Mouse (Mus musculus) intestine, embryonic 15.5 days (tissue): Measurements from ENCODE around the gene Nlrc4. TPM values are rescaled to one million over a fixed set of nuclear protein-coding genes. Genes with fewer than 3 reads are reported as not detected.
A peak's percentile ranks its signal among the peaks of the same experiment; 100 is the strongest.

ENCODE experiments used
- ATAC-seq: fragments of 200-750 bp; cut with Nextera tagmentation; 2 replicates; pipeline ENCODE4 v1.8.0; 2017; ENCODE audit warnings: moderate TSS enrichment, moderate library complexity
- H3K27ac ChIP-seq: fragments of 300-500 bp; sonication (generic); 2 replicates; pipeline ENCODE4 v1.5.1; 2015; ENCODE audit warnings: mild to moderate bottlenecking, inconsistent platforms
- H3K27me3 ChIP-seq: fragments of 300-500 bp; sonication (generic); replicated peaks from 2 replicates; pipeline ENCODE4 v1.6.1; 2015; ENCODE audit warnings: inconsistent platforms
- H3K36me3 ChIP-seq: fragments of 300-500 bp; sonication (generic); 2 replicates; pipeline ENCODE4 v1.6.1; 2015; ENCODE audit warnings: inconsistent platforms
- H3K4me1 ChIP-seq: fragments of 300-500 bp; sonication (generic); replicated peaks from 2 replicates; pipeline ENCODE4 v1.6.1; 2015; ENCODE audit warnings: inconsistent platforms
- H3K4me2 ChIP-seq: fragments of 300-500 bp; sonication (generic); replicated peaks from 2 replicates; pipeline ENCODE4 v1.6.1; 2015; ENCODE audit warnings: mild to moderate bottlenecking, inconsistent platforms
- H3K4me3 ChIP-seq: fragments of 300-500 bp; sonication (generic); replicated peaks from 2 replicates; pipeline ENCODE4 v1.5.1; 2015; ENCODE audit warnings: inconsistent platforms
- H3K9ac ChIP-seq: fragments of 300-500 bp; sonication (generic); 2 replicates; pipeline ENCODE4 v1.6.1; 2015; ENCODE audit warnings: inconsistent platforms
- H3K9me3 ChIP-seq: fragments of 300-500 bp; sonication (generic); 2 replicates; pipeline ENCODE4 v1.6.1; 2016; ENCODE audit warnings: inconsistent platforms
- WGBS: fragments of 180-500 bp; shearing (Covaris S2); methylation state at CpG from one replicate; pipeline ENCODE4 v1.1.7; 2015; 5-methylcytosine and 5-hydroxymethylcytosine counted together
- polyA plus RNA-seq: library from polyadenylated mRNA; unstranded; fragments of >200 nt; fragmentation: Nextera tagmentation; extraction: Ambion mirVana; gene quantifications from 2 replicates; pipeline ENCODE4 v1.2.1, GENCODE M21; 2015

The Nlrc4 gene
- polyA plus RNA-seq, 1 experiment from 2014 or later, result 7.1 TPM

- Histone ChIP-seq H3K36me3 (peaks cover 20% of the 10 kb centered on the region), H3K27ac (no peak overlapping the region), H3K4me3 (no peak overlapping the region), H3K4me1 (no peaks in the 10 kb centered on the region), H3K4me2 (no peak overlapping the region), H3K9me3 (no peaks in the 10 kb centered on the region), H3K27me3 (no peaks in the 10 kb centered on the region), H3K9ac (no peak overlapping the region)
- 57% methylated on average over 4 of the region's 4 CpGs for WGBS
- ATAC-seq, result no peak
Observed at GRCm38 (mm10) chr17:74418171-74418570, 40.8 kb downstream of the Nlrc4 start.

- H3K27ac ChIP-seq, result no peak overlapping the region
- no peak overlapping the region for H3K4me3 ChIP-seq
- no peak overlapping the region for H3K4me2 ChIP-seq
- no peak for ATAC-seq
- H3K36me3 ChIP-seq, result peaks cover 16% of the 10 kb centered on the region
- H3K27me3 ChIP-seq, result no peaks in the 10 kb centered on the region
- H3K4me1 ChIP-seq, result no peaks in the 10 kb centered on the region
- WGBS, result 93% methylated on average over 8 of the region's 8 CpGs
- no peak overlapping the region for H3K9ac ChIP-seq
- no peaks in the 10 kb centered on the region for H3K9me3 ChIP-seq
Observed at GRCm38 (mm10) chr17:74416841-74417360, 42.0 kb downstream of the Nlrc4 start.

- no peak overlapping the region for H3K4me3 ChIP-seq
- H3K27me3 ChIP-seq, result no peaks in the 10 kb centered on the region
- H3K4me2 ChIP-seq, result no peak overlapping the region
- H3K36me3 ChIP-seq, result peaks cover 16% of the 10 kb centered on the region
- H3K9me3 ChIP-seq, result no peaks in the 10 kb centered on the region
- WGBS, result 86% methylated on average over 1 of the region's 1 CpGs
- no peak overlapping the region for H3K9ac ChIP-seq
- no peak overlapping the region for H3K27ac ChIP-seq
- ATAC-seq, result no peak
- H3K4me1 ChIP-seq, result no peaks in the 10 kb centered on the region
Observed at GRCm38 (mm10) chr17:74414671-74415070, 44.3 kb downstream of the Nlrc4 start.

GRCm38 (mm10) chr17:74413324-74413723 lies 45.6 kb downstream of the Nlrc4 start:
- H3K36me3 ChIP-seq, result peaks cover 15% of the 10 kb centered on the region
- no peaks in the 10 kb centered on the region for H3K27me3 ChIP-seq
- no peak for ATAC-seq
- no peak overlapping the region for H3K27ac ChIP-seq
- no peak overlapping the region for H3K4me2 ChIP-seq
- H3K4me3 ChIP-seq, result no peak overlapping the region
- no peaks in the 10 kb centered on the region for H3K9me3 ChIP-seq
- H3K4me1 ChIP-seq, result no peaks in the 10 kb centered on the region
- WGBS, result 87% methylated on average over 8 of the region's 8 CpGs
- no peak overlapping the region for H3K9ac ChIP-seq

- 51% methylated on average over 4 of the region's 4 CpGs for WGBS
- Histone ChIP-seq H3K9me3 (no peaks in the 10 kb centered on the region), H3K27ac (no peak overlapping the region), H3K4me1 (no peaks in the 10 kb centered on the region), H3K27me3 (no peaks in the 10 kb centered on the region), H3K4me2 (no peak overlapping the region), H3K9ac (no peak overlapping the region), H3K4me3 (no peak overlapping the region), H3K36me3 (peaks cover 14% of the 10 kb centered on the region)
- ATAC-seq, result no peak
Observed at GRCm38 (mm10) chr17:74409722-74410121, 49.2 kb downstream of the Nlrc4 start.

- no peak overlapping the region for H3K4me3 ChIP-seq
- peaks cover 26% of the 10 kb centered on the region for H3K36me3 ChIP-seq
- no peak for ATAC-seq
- no peak overlapping the region for H3K4me2 ChIP-seq
- no peaks in the 10 kb centered on the region for H3K9me3 ChIP-seq
- 88% methylated on average over 8 of the region's 8 CpGs for WGBS
- no peaks in the 10 kb centered on the region for H3K4me1 ChIP-seq
- H3K27me3 ChIP-seq, result no peaks in the 10 kb centered on the region
- H3K9ac ChIP-seq, result no peak overlapping the region
- no peak overlapping the region for H3K27ac ChIP-seq
Observed at GRCm38 (mm10) chr17:74406487-74406886, 52.5 kb downstream of the Nlrc4 start.

GRCm38 (mm10) chr17:74402486-74403222 lies 56.3 kb downstream of the Nlrc4 start:
- peak; percentile 89 for ATAC-seq
- Histone ChIP-seq H3K4me2 (no peak overlapping the region), H3K36me3 (peaks cover 26% of the 10 kb centered on the region), H3K27me3 (no peaks in the 10 kb centered on the region), H3K27ac (no peak overlapping the region), H3K9me3 (no peaks in the 10 kb centered on the region), H3K9ac (no peak overlapping the region), H3K4me1 (no peaks in the 10 kb centered on the region), H3K4me3 (no peak overlapping the region)
- 90% methylated on average over 12 of the region's 12 CpGs for WGBS

- no peak overlapping the region for H3K9ac ChIP-seq
- WGBS, result 78% methylated on average over 2 of the region's 2 CpGs
- no peak for ATAC-seq
Observed at GRCm38 (mm10) chr17:74397173-74397572, 61.8 kb downstream of the Nlrc4 start.

GRCm38 (mm10) chr17:74396766-74397165 lies 62.2 kb downstream of the Nlrc4 start:
- 78% methylated on average over 4 of the region's 4 CpGs for WGBS
- Histone ChIP-seq H3K27ac (no peak overlapping the region), H3K36me3 (no peaks in the 10 kb centered on the region), H3K4me3 (peak overlapping the region; percentile 83), H3K27me3 (no peaks in the 10 kb centered on the region), H3K9me3 (no peaks in the 10 kb centered on the region), H3K9ac (0 out of 2 replicates have a peak overlapping the region, but pooled peaks have one; percentile 97), H3K4me2 (peak overlapping the region; percentile 59), H3K4me1 (0 out of 2 replicates have a peak, but pooled peaks cover 4% of the 10 kb centered on the region)
- ATAC-seq, result no peak

More at GRCm38 (mm10) chr17:74397173-74397572, 61.8 kb downstream of the Nlrc4 start:
- Histone ChIP-seq H3K27me3 (no peaks in the 10 kb centered on the region), H3K4me1 (0 out of 2 replicates have a peak, but pooled peaks cover 4% of the 10 kb centered on the region), H3K27ac (no peak overlapping the region), H3K36me3 (no peaks in the 10 kb centered on the region), H3K4me3 (no peak overlapping the region), H3K4me2 (peak overlapping the region; percentile 59; the same call in 1 of the 2 replicates), H3K9me3 (no peaks in the 10 kb centered on the region)

- H3K27ac ChIP-seq, result peak within 1 kb of the TSS; percentile 92
- H3K9ac ChIP-seq, result peak within 1 kb of the TSS; percentile 97
- 0 out of 2 replicates have a peak, but pooled peaks cover 4% of the 10 kb centered on the region for H3K4me1 ChIP-seq
- peak; percentile 100 for ATAC-seq
- WGBS, result under 1% methylated on average over 41 of the region's 41 CpGs
- H3K27me3 ChIP-seq, result no peaks in the 10 kb centered on the region
- H3K9me3 ChIP-seq, result no peaks in the 10 kb centered on the region
- peak within 1 kb of the TSS; percentile 59 for H3K4me2 ChIP-seq
- H3K4me3 ChIP-seq, result peak within 1 kb of the TSS; percentile 83
- H3K36me3 ChIP-seq, result no peaks in the 10 kb centered on the region
Observed at GRCm38 (mm10) chr17:74395383-74396065, 63.4 kb downstream of the Nlrc4 start, which contains the start of gene Slc30a6. Gene Slc30a6 (plus strand): TSS chr17:74395608.

GRCm38 (mm10) chr17:74394855-74395254 lies 64.1 kb downstream of the Nlrc4 start:
- Histone ChIP-seq H3K9ac (peak overlapping the region; percentile 11; the same call in 1 of the 2 replicates), H3K36me3 (no peaks in the 10 kb centered on the region), H3K27ac (peak overlapping the region; percentile 46), H3K4me2 (peak overlapping the region; percentile 59), H3K4me3 (peak overlapping the region; percentile 83), H3K27me3 (no peaks in the 10 kb centered on the region), H3K9me3 (no peaks in the 10 kb centered on the region), H3K4me1 (0 out of 2 replicates have a peak, but pooled peaks cover 4% of the 10 kb centered on the region)
- 21% methylated on average over 16 of the region's 16 CpGs for WGBS
- ATAC-seq, result peak; percentile 74

- Histone ChIP-seq H3K36me3 (no peaks in the 10 kb centered on the region), H3K4me3 (peak overlapping the region; percentile 83; the same call in 1 of the 2 replicates), H3K4me2 (peak overlapping the region; percentile 59), H3K27ac (peak overlapping the region; percentile 46; the same call in 1 of the 2 replicates), H3K4me1 (0 out of 2 replicates have a peak, but pooled peaks cover 4% of the 10 kb centered on the region), H3K9me3 (no peaks in the 10 kb centered on the region), H3K9ac (no peak overlapping the region), H3K27me3 (no peaks in the 10 kb centered on the region)
- 84% methylated on average over 2 of the region's 2 CpGs for WGBS
- ATAC-seq, result no peak
Observed at GRCm38 (mm10) chr17:74394381-74394780, 64.6 kb downstream of the Nlrc4 start.
